Mouse (Mus musculus) small intestine, adult 2 months (tissue): ENCODE results near the gene Sbf2.

Experiments used
- CTCF ChIP-seq: fragments of 200-500 bp; IDR thresholded peaks from 2 replicates; pipeline ENCODE4 v1.5.1; 2012; ENCODE audit warnings: low read depth, mild to moderate bottlenecking, control low read depth, inconsistent platforms, low read length, moderate library complexity, mixed read lengths; ENCODE audit not compliant: insufficient replicate concordance, insufficient read length; ENCODE audit errors: extremely low read depth
- POLR2A ChIP-seq: fragments of 200-500 bp; IDR thresholded peaks from 2 replicates; pipeline ENCODE4 v1.6.1; 2012; ENCODE audit warnings: low read depth, mild to moderate bottlenecking, control low read depth, inconsistent platforms, low read length, moderate library complexity

GRCm38 (mm10) chr7:110629892-110630666 is 15.4 kb upstream of the Sbf2 start:
- TF ChIP-seq CTCF, result peak; percentile 99
- TF ChIP-seq POLR2A, result no peak
